Mouse (Mus musculus) midbrain, embryonic 12.5 days (tissue): Measurements from ENCODE around the gene Tfpt. TPM values are rescaled to one million over a fixed set of nuclear protein-coding genes. Genes with fewer than 3 reads are reported as not detected.

Experiments used
- ATAC-seq: fragments of 200-750 bp; cut with Nextera tagmentation; 2 replicates; pipeline ENCODE4 v1.8.0; 2017; ENCODE audit warnings: low read depth, moderate TSS enrichment, moderate library complexity; ENCODE audit not compliant: low FRiP score
- H3K27ac ChIP-seq: fragments of 300-500 bp; sonication (generic); replicated peaks from 2 replicates; pipeline ENCODE4 v1.5.1; 2016; ENCODE audit warnings: mild to moderate bottlenecking
- H3K27me3 ChIP-seq: fragments of 300-500 bp; sonication (generic); 2 replicates; pipeline ENCODE4 v1.6.1; 2016; ENCODE audit warnings: mild to moderate bottlenecking
- H3K36me3 ChIP-seq: fragments of 300-500 bp; sonication (generic); 2 replicates; pipeline ENCODE4 v1.6.1; 2016
- H3K4me1 ChIP-seq: fragments of 300-500 bp; sonication (generic); 2 replicates; pipeline ENCODE4 v1.6.1; 2016
- H3K4me2 ChIP-seq: fragments of 300-500 bp; sonication (generic); replicated peaks from 2 replicates; pipeline ENCODE4 v1.6.1; 2016; ENCODE audit warnings: mild to moderate bottlenecking, moderate library complexity
- H3K4me3 ChIP-seq: fragments of 300-500 bp; sonication (generic); 2 replicates; pipeline ENCODE4 v1.5.1; 2016; ENCODE audit warnings: mild to moderate bottlenecking
- H3K9ac ChIP-seq: fragments of 300-500 bp; sonication (generic); replicated peaks from 2 replicates; pipeline ENCODE4 v1.6.1; 2016; ENCODE audit warnings: mild to moderate bottlenecking, moderate library complexity
- H3K9me3 ChIP-seq: fragments of 300-500 bp; sonication (generic); 2 replicates; pipeline ENCODE4 v1.6.1; 2016; ENCODE audit warnings: mild to moderate bottlenecking
- WGBS: fragments of 180-500 bp; shearing (Covaris S2); methylation state at CpG from one replicate; pipeline ENCODE4 v1.1.7; 2016; 5-methylcytosine and 5-hydroxymethylcytosine counted together
- polyA plus RNA-seq: library from polyadenylated mRNA; unstranded; fragments of >200 nt; fragmentation: Nextera tagmentation; extraction: Ambion mirVana; gene quantifications from 2 replicates; pipeline ENCODE4 v1.2.1, GENCODE M21; 2016

Tfpt gene
- polyA plus RNA-seq, result 29.9 and 37.1 TPM in 2 replicates

DNA sequence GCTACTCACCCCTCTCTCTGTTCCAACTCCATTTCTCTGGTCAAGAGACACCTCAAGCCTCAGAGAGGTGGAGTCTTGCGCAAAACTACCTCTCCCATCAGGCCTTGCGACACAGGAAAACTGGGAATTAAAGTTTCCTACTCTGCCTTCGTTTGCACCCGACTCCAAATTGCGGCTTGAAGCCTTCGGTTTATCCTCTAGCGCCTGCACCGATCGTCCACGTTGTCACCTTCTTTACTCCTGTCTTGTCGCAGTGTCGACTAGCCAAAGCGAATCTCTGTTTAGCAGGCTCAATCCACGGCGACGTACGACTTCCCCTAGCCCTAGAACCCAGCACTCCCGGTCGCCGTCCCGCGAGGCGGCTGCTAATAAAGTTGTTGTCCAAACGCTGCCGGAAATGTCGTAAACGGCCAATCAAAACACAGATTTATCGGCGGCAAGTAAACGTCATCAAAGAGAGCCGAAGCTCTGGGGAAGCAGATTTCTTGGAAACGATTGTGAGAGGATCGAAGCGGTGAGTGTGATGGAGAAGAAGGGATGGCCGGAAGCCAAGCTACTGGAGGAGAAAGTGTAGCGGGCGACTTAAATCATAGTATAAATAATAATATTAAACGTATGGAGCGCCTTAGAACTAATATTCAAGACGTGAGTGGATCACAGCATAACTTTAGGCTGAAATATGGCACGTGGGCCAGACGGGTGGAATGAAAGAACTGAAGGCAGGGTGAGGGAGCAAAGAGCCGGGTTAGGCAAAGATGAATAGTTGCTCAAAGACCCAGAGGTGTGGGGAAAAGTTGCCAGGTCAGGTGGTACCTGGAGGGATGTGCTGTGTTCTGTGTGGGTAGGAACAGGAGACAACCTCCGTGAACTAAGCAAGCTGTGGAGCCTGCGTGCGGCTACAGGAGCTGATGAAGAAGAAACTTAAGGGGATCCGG lies at the start of gene Tfpt, which contains the start of gene Prpf31:
Tfpt (minus strand) TSS at position 387 of the 935 bp plus-strand sequence.
Prpf31 (plus strand) TSS at position 443 of the 935 bp plus-strand sequence.
- peaks cover 49% of the 10 kb centered on the region for H3K36me3 ChIP-seq

DNA sequence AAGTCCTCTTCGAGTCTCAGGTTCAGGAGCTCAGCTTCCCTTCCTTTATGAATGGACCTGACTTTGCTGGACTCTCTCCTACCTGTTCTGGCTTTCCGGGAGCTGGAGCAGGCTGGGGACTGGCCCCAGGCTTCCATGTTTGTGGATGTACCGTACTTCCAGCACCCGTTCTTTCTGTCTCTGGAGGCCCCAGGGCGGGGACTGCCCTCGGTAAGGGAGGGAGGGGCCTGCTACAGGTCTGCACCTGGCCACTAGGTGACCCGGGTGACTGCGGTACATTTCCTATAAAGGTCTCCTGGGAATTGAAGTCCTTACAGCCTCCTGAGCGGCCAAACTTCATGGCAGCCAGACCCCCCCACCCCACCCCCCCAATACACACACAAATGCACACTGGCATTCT lies 47.6 kb upstream of the Tfpt start, which contains the start of gene Tmc4:
Tmc4 (minus strand) TSS at position 212 of the 400 bp plus-strand sequence.
- Histone ChIP-seq H3K9me3 (no peaks in the 10 kb centered on the region), H3K27ac (no peak within 1 kb of the TSS), H3K36me3 (peaks cover 10% of the 10 kb centered on the region; the same call in 1 of the 2 replicates), H3K4me3 (no peak within 1 kb of the TSS), H3K27me3 (no peaks in the 10 kb centered on the region), H3K4me2 (no peak within 1 kb of the TSS), H3K9ac (no peak within 1 kb of the TSS), H3K4me1 (no peaks in the 10 kb centered on the region)
- WGBS, result 55% methylated on average over 9 of the region's 9 CpGs
- no peak for ATAC-seq

More for the DNA sequence above, at the start of gene Tfpt, which contains the start of gene Prpf31:
- H3K9me3 ChIP-seq, result no peaks in the 10 kb centered on the region
- H3K9ac ChIP-seq, result peak within 1 kb of the TSS; percentile 82
- peak within 1 kb of the TSS; percentile 35 for H3K27ac ChIP-seq
- no peaks in the 10 kb centered on the region for H3K27me3 ChIP-seq
- peaks cover 24% of the 10 kb centered on the region for H3K4me1 ChIP-seq
- WGBS, result under 1% methylated on average over 47 of the region's 47 CpGs
- peak; percentile 88 for ATAC-seq
- peak within 1 kb of the TSS; percentile 73 for H3K4me3 ChIP-seq
- peak within 1 kb of the TSS; percentile 97 for H3K4me2 ChIP-seq

DNA sequence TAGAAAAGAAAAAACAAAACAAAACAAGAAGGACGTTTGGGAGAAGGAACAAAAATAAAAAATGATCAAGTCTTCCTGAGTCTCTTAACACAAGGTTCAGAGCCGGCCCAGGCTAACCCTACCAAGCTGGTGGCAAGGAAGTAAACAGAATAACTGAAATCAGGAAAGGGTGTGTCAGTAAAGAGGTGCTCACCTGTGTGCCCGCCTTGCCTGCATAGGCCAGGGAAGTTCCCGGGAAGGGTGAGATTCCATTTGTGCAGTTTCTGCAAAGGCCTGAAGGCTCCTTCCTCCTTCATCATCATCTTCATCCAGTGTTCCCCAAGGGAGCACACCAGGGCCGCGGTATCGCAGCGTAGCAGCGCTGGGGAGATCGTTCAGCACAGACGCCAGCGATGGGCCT lies 46.6 kb upstream of the Tfpt start:
- H3K4me3 ChIP-seq, result no peak overlapping the region
- peaks cover 10% of the 10 kb centered on the region; the same call in 1 of the 2 replicates for H3K36me3 ChIP-seq
- no peaks in the 10 kb centered on the region for H3K27me3 ChIP-seq
- H3K9ac ChIP-seq, result no peak overlapping the region
- no peak for ATAC-seq
- WGBS, result 89% methylated on average over 12 of the region's 12 CpGs
- H3K4me2 ChIP-seq, result no peak overlapping the region
- H3K27ac ChIP-seq, result no peak overlapping the region
- no peaks in the 10 kb centered on the region for H3K4me1 ChIP-seq
- H3K9me3 ChIP-seq, result no peaks in the 10 kb centered on the region

DNA sequence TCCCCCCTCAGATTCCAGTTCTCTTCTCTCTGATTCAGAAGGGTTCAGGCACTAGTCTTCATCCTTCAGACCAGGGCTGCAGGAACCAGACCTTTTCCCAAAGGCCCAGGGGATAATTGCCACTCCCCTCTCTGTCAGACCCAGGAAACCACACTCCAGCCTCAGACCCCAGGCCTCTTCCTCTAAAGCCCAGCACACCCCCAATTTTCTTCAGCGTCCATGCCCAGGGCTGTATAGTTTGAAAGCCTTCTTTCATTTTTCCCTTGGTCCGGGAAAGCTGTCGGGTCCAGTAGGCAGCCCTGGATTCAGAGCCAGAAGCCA lies 45.5 kb upstream of the Tfpt start:
- Histone ChIP-seq H3K4me1 (no peaks in the 10 kb centered on the region), H3K36me3 (peaks cover 7% of the 10 kb centered on the region; the same call in 1 of the 2 replicates), H3K9ac (no peak overlapping the region), H3K4me2 (no peak overlapping the region), H3K27ac (no peak overlapping the region), H3K4me3 (no peak overlapping the region), H3K27me3 (no peaks in the 10 kb centered on the region), H3K9me3 (no peaks in the 10 kb centered on the region)
- 73% methylated on average over 3 of the region's 3 CpGs for WGBS
- ATAC-seq, result no peak; the same call in 1 of the 2 replicates

DNA sequence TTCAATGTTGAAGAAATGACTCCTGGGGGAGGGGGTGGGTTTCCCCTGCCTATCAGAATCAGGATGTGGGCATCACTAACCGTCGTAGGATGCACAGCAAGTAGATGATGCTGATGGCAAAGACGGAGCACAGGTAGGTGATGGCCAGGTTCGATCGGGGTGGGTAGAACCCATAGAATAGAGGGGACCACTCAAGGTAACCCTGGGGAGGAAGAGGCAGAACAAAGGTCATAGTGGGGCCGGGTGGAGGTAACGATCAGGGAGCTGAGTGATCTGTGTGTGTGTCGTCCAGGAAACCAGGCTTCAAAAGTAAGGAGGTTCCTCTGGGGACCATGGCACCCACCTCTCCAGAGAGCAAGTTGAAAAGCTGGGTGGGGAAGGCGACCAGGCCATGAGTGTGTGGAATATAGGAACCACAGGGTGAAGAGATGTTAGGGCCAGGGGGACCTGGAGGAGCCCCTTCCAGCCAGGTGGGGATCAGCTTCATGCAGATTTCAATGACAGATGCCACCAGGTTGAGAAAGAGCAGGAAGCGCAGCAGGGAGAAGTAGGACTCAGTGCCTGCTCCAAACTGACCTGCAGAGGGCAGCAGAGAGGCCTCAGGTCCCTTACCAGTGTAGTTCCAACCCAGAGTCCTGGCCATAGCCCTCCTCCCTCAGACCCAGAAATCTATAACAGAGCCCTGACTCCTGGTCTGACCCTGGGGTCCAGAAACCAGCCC lies 44.9 kb upstream of the Tfpt start:
- ATAC-seq, result peak; percentile 85
- Histone ChIP-seq H3K9me3 (no peaks in the 10 kb centered on the region), H3K4me1 (no peaks in the 10 kb centered on the region), H3K9ac (no peak overlapping the region), H3K27me3 (no peaks in the 10 kb centered on the region), H3K4me2 (no peak overlapping the region), H3K27ac (no peak overlapping the region), H3K36me3 (peaks cover 5% of the 10 kb centered on the region; the same call in 1 of the 2 replicates), H3K4me3 (no peak overlapping the region)
- WGBS, result 75% methylated on average over 10 of the region's 10 CpGs

DNA sequence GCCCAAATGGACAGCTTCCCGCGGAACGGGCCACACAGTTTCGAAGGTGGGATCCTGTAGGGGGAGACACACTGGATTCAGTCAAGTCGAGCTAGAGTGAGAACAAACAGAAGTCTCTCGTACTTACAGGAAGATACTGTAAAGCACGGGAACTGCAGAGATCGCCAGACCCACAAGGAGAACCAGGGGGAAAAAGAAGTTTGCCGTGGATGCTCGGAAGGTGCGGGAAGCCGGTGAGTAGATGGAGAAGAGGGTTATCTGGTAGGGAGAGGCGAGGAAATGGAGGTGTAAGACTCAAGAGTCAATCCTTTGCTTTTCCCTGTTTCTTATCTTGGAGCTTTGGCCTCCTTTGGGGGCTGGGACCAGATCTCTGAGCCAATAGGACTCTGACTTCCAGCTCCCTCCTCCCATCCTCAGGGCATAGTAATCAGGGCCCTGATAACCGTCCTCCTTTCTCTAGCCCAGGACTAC lies 37.2 kb upstream of the Tfpt start:
- peaks cover 15% of the 10 kb centered on the region for H3K36me3 ChIP-seq
- 22% methylated on average over 14 of the region's 14 CpGs for WGBS
- no peak overlapping the region for H3K4me3 ChIP-seq
- H3K9me3 ChIP-seq, result no peaks in the 10 kb centered on the region
- ATAC-seq, result no peak
- H3K27me3 ChIP-seq, result no peaks in the 10 kb centered on the region
- H3K4me1 ChIP-seq, result peaks cover 26% of the 10 kb centered on the region
- H3K27ac ChIP-seq, result no peak overlapping the region
- no peak overlapping the region for H3K9ac ChIP-seq
- H3K4me2 ChIP-seq, result no peak overlapping the region

DNA sequence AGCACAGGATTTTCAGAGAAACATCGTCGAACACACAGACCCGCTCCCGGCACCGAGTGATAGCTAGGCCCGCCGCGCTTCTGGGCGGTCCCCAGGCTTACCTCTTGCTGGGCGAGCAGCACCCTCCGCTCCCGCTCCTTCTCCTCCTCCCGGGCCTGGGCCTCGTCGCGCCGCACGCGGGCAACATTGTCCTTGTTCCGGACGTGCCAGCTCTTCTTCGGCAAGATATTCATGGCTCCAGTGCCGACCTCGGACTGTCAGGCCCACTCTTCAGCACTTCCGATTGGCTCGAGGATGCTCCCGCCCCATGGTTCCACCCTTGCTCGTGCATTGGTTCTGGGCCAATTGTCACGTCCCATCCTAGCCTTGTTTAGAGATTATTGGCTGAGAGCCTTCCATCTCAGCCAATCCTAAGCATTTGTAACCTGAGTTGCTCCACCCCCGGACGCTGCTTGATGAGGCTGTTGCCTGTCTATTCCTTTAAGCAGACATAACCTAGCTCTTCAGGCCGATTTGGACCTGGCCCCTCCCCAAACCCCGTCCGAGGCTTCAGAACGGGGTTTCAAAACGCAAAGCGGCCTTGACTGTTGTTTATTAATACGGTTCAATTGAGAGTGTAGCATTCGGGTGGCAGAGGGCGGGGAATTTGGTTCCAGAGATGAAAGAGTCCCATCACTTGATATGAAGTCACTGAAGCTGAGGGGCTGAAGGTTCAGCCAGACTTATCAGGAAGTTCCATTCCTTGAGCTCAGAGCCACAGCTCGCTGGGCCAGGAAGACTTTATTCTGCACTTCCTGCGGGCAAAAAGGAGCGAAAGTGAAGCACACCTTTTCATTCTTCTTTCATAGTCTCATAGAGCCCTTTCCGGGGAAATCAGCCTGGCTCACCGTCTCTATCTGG lies 35.7 kb upstream of the Tfpt start, which contains the start of gene Leng1:
Leng1 (minus strand) TSS at position 626 of the 900 bp plus-strand sequence.
- WGBS, result 4% methylated on average over 45 of the region's 45 CpGs
- peaks cover 28% of the 10 kb centered on the region for H3K36me3 ChIP-seq
- peak; percentile 99 for ATAC-seq
- peak within 1 kb of the TSS; percentile 80 for H3K4me2 ChIP-seq
- H3K27ac ChIP-seq, result peak within 1 kb of the TSS; percentile 84
- peak within 1 kb of the TSS; percentile 77 for H3K4me3 ChIP-seq
- no peaks in the 10 kb centered on the region for H3K9me3 ChIP-seq
- peak within 1 kb of the TSS; percentile 79 for H3K9ac ChIP-seq
- H3K27me3 ChIP-seq, result no peaks in the 10 kb centered on the region
- H3K4me1 ChIP-seq, result peaks cover 26% of the 10 kb centered on the region

DNA sequence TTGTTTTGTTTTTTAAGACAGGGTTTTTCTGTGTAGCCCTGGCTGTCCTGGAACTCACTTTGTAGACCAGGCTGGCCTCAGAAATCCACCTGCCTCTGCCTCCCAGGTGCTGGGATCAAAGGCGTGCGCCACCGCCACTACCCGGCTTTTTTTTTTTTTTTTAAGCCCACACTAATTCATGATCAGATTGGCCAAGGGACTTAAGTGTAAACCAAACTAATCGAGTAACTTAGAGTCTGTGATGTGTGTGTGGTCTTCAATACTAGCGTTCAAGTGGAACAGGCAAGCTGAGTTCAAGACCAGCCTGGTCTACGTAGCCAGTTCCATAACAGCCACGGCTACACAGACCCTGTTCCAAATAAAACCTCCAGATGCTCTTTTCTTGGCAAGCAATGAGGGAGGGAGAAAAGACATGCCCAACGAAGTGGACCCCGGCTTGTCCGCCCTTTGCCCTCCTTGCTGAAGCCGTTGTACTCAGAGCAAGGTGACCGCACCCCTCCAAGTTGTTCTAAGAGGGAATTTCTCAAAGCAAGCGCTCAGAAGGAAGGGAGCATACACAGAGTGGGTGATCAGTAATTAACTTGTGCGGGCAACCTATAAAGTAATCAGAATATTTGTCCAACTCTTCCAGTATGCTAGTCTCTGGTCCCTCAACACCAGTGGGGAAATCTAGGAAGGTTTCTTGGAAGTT lies 34.9 kb upstream of the Tfpt start:
- H3K4me1 ChIP-seq, result peaks cover 26% of the 10 kb centered on the region
- WGBS, result 32% methylated on average over 15 of the region's 15 CpGs
- H3K36me3 ChIP-seq, result peaks cover 36% of the 10 kb centered on the region
- peak; percentile 14 for ATAC-seq
- H3K4me2 ChIP-seq, result peak overlapping the region; percentile 80
- peak overlapping the region; percentile 79 for H3K9ac ChIP-seq
- H3K27me3 ChIP-seq, result no peaks in the 10 kb centered on the region
- H3K4me3 ChIP-seq, result peak overlapping the region; percentile 77
- peak overlapping the region; percentile 84 for H3K27ac ChIP-seq
- H3K9me3 ChIP-seq, result no peaks in the 10 kb centered on the region

DNA sequence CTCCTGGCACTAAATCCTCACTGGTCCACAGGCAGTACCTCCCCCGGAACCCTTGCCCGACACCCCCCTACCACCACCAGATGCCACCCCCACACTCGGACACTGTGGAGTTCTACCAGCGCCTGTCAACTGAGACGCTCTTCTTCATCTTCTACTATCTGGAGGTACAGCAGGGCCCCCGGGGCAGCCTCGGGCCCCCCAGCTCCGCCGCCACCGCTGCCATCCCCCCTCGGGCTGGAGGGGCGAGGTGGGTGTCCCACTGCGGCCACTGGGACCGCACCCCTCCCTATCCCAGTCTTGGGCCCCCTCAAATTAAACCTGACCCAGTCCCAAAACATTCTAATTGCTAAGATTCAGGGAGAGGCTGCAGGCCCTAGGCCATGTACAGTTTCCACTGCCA lies 28.8 kb upstream of the Tfpt start:
- Histone ChIP-seq H3K4me3 (no peak overlapping the region), H3K9ac (no peak overlapping the region), H3K9me3 (no peaks in the 10 kb centered on the region), H3K27me3 (no peaks in the 10 kb centered on the region), H3K4me1 (peaks cover 4% of the 10 kb centered on the region; the same call in 1 of the 2 replicates), H3K36me3 (peaks cover 97% of the 10 kb centered on the region), H3K4me2 (no peak overlapping the region), H3K27ac (no peak overlapping the region)
- WGBS, result 97% methylated on average over 14 of the region's 14 CpGs
- ATAC-seq, result no peak

DNA sequence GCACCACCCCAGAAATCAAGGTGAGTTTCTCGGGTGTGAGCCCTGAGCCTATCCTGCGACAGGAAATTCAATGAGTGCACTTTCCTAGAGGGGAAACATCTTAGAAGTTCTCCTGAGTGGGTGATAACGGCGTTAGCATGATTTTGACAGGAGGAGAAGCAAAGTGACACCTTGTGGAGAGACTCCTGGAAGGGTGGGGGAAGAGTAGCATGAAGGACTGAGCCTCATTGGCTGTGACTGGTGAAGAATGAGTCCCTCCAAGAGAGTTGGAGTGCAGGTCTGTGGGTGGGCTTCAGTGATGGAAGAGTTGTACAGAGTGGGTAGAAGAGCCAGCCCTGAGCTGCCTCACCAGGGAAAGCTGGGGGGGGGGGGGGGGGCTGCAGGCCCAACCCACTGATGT lies 27.2 kb upstream of the Tfpt start:
- Histone ChIP-seq H3K27me3 (no peaks in the 10 kb centered on the region), H3K9ac (no peak overlapping the region), H3K36me3 (peaks cover 98% of the 10 kb centered on the region), H3K4me1 (no peaks in the 10 kb centered on the region), H3K4me2 (no peak overlapping the region), H3K4me3 (no peak overlapping the region), H3K9me3 (no peaks in the 10 kb centered on the region), H3K27ac (no peak overlapping the region)
- ATAC-seq, result 0 out of 2 replicates have a peak, but pooled peaks have one; percentile 3
- WGBS, result 90% methylated on average over 4 of the region's 4 CpGs
